Mouse (Mus musculus) splenic B cell, adult 2 months (primary cell): ENCODE measurements around the gene Vsx1.

Experiments used
- DNase-seq: peaks from one replicate; pipeline ENCODE4 v3.0.0-alpha.2; 2011; ENCODE audit warnings: low read depth, low spot score
- H3K27me3 ChIP-seq: 2 replicates; pipeline ENCODE4 v1.6.1; 2012; ENCODE audit warnings: mild to moderate bottlenecking, low read length, moderate library complexity, mixed read lengths; ENCODE audit not compliant: control insufficient read depth, poor library complexity, insufficient read depth, severe bottlenecking
- H3K36me3 ChIP-seq: 2 replicates; pipeline ENCODE4 v1.6.1; 2012; ENCODE audit warnings: mild to moderate bottlenecking, low read length, moderate library complexity, mixed read lengths; ENCODE audit not compliant: control insufficient read depth, poor library complexity, insufficient read depth, severe bottlenecking

Gene Vsx1

DNA sequence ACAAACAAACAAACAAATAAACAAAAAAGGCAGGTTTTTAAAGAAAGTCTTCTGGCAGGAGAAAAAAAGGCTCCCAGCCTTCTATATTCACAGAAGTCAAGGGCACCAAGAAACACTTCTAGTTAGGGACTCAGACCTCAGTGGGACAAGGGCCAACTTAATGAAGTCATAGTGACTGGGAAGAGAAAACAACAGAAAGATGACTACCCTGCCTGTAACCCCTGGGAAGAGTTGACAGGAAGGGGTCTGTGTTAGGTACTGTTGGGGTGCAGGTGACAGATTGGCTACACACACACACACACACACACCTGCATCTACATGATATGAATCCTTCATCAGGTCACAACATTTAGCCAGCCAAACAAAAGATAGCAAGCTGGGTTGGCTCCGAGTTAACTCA, 46.0 kb downstream of the Vsx1 start:
- DNase-seq: no peak
- H3K36me3 ChIP-seq: peaks cover 13% of the 10 kb centered on the region
- H3K27me3 ChIP-seq: no peaks in the 10 kb centered on the region

DNA sequence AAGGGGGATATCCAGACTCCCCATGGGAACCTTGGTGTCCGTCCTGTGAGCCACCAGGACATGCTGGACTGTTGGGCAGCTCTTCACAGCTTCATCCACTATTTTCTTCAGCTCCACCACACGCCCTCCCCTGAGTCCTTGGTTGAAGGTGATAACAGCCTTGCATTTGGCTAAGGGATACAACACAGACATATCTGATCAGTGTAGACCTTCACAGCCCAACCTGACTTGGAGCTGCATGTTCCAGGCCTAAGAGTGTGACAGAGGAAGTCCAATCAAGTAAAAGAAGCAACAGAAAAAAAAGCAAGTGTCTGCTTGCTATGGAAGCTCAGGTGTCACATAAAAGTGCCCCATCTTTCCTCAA, 50.8 kb downstream of the Vsx1 start:
- H3K27me3 ChIP-seq: no peaks in the 10 kb centered on the region
- peaks cover 23% of the 10 kb centered on the region for H3K36me3 ChIP-seq
- DNase-seq: no peak

DNA sequence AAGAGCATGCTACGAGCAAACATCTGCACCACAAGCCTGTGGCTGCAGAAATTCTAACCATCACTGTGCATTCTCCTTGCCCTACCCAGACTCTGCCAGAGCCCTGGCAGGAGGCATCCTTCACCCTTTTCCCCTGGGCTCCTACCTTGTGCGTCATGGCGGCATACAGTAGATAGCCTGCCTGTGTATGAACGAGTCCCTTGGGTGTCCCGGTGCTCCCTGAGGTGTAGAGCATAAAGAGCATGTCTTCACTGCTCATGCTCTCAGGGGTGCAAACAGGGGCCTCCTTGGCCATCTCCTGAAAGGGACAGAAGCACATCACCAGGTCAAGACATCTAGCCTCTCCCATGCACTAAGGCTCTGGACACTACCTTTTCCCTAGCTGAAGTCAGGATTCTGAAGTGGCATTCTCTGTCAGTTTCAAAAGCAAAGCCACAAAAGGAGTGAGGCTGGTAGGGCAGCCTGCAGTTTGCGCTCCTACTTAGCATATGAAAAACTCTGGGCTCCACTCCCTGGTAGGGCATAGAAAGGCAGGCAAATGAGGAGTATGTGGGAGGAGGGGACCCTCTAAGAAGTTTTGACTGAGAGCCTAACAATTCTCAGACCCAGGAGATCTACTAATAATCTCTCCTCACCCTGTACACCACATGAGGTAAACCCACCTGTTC, 51.3 kb downstream of the Vsx1 start:
- no peak for DNase-seq
- Histone ChIP-seq H3K27me3 (no peaks in the 10 kb centered on the region), H3K36me3 (peaks cover 23% of the 10 kb centered on the region)

DNA sequence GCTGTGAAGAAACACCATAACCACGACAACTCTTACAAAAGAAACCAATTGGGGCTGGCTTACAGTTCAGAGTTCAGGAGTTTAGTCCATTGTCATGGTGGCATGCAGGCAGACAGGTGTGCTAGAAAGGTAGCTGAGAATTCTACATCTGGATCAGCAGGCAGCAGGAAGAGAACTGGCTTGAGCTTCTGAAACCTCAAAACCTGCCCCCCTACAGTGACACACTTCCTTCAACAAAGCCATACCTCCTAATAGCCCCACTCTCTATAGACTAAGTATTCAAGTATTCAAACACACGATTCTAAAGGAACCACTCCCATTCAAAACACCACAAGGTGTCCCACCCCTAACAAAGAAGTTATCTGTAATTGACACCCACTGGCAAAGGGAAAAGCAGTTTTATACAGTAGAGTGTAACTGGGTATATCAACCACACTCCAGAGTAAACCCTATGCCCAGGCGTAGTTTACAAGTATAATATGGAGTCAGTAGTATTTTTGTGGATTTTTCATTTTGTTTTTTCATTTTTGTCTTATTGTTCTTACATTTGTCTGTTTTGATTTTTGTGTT, 53.2 kb downstream of the Vsx1 start:
- Histone ChIP-seq H3K36me3 (peaks cover 21% of the 10 kb centered on the region), H3K27me3 (no peaks in the 10 kb centered on the region)
- no peak for DNase-seq
